Mouse (Mus musculus): ENCODE results near the gene Axin1. TPM values are rescaled to one million over a fixed set of nuclear protein-coding genes. Genes with fewer than 3 reads are reported as not detected.

The Axin1 gene
- 12.8 and 15.4 TPM in 2 replicates for polyA plus RNA-seq (2015; fragmentation: Nextera tagmentation; extraction: Ambion mirVana)

DNA sequence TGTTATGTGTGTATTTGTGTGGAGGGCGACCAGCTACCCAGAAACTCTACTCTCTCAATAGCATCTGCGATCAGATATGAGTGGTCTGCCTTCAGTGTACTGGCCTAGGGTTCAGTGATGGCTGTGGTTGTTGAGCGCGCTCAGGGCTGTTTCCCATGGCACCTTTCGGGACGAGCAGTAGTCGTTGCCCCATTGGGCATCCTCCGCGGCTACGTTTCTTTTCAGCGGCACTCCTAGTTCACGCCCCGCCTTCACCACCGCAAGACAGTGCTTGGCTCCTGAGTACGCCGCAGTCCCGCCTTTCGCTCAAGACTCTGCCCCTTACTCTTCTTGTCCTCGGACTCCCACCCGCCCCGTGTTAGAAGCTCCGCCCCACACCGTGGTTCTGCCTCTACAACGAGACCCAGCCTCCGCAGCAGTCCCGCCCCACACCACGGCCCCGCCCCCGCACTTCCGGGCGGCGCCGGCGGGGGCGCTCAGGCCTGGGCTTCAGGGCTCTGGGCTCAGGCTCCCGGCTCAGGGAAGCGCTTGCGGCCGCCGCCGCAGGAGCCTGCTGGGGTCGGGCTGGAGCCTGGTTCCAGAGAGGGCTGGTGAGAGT is at the start of gene Axin1:
TSS of gene Axin1 (plus strand) at position 450 of the 598 bp plus-strand sequence.

GRCm38 (mm10) chr17:26089905-26090632 is 48.4 kb upstream of the Axin1 start, which contains the start of gene Decr2:
Gene Decr2 (minus strand): TSS chr17:26090337.

GRCm38 (mm10) chr17:26095121-26095740 is 43.3 kb upstream of the Axin1 start, which contains the start of gene Nme4:
Gene Nme4 (minus strand): TSS chr17:26095602.

DNA sequence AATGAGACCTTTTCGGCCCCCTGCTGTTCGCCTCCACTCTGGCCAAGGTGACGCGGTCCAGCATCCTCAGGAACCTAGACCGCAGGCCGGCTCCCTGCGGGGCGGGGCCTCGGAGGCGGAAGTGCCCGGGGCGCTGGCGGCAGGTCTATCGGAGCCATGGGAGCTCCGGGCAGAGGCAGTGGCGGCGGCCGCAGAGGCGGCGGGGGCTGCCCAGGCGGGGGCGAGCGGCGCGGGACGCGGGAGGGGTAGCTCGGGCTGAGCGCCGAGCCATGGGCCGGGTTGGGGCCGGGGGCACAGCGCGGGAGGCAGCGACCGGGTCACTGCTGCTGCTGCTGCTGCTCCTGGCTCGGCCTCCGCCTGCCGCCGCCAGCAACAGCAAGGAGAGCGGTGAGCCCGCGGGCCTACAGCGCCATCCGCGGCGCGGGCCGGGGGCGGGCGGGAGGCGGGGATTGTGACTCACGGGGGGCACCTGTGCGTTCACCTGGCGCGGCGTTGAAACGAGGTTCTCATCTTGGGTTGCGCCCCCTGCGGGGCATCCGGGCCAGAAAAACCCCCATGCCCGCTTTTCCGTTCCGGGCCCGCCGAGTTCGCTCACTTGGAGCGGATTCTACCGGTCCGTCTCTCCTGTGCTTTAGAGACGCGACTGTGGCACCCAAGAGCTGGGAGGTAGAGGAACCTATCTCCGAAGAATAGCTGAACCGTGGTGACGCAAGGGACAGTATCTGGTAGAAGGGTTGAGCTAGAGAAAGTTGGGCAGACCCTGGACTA is 25.1 kb upstream of the Axin1 start, which contains the start of gene Tmem8:
TSS of gene Tmem8 (plus strand) at position 119 of the 768 bp plus-strand sequence.

GRCm38 (mm10) chr17:26123267-26123684 is 15.2 kb upstream of the Axin1 start, which contains the start of gene Mrpl28:
Gene Mrpl28 (plus strand): TSS chr17:26123500.

DNA sequence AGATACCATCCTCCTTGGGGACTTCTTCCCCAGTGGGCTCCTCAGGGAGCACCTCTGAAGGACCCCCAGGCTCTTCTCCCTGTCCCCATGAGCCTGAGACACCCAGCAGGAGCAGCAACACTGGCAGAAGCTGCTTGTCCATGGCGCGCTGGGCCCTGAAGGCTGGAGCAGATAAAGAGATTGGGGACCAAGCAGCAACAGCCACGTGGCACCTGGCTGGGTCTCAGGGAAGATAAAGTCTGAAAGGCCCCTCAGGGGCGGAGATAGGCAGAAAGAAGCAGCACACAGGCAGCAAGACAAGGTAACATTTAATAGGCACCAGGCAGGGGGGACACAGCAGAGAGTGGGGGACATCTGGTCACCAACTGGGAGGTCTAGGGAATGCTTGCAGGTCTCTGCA is 60.4 kb downstream of the Axin1 start, which contains the start of gene Pdia2:
TSS of gene Pdia2 (minus strand) at position 196 of the 400 bp plus-strand sequence.

GRCm38 (mm10) chr17:26202737-26203136 is 64.2 kb downstream of the Axin1 start, which contains the start of gene Rgs11:
Gene Rgs11 (plus strand): TSS chr17:26202951.

DNA sequence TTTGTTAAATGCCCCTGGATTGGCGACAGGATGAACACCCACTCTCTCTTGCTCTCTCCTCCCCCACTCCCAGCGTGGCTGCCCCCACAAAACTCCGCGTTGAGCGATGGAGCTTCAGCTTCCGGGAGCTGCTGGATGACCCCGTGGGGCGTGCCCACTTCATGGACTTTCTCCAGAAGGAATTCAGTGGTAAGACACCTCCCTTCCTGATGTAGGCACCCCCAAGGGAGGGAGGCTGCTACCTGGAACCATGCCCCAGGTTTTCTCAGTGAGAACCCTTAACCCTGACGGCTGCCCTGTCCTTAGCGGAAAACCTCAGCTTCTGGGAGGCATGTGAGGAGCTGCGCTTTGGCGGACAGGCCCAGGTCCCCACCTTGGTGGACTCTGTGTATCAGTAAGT is 69.2 kb downstream of the Axin1 start, which contains the start of gene Arhgdig:
TSS of gene Arhgdig (minus strand) at position 101 of the 400 bp plus-strand sequence.

DNA sequence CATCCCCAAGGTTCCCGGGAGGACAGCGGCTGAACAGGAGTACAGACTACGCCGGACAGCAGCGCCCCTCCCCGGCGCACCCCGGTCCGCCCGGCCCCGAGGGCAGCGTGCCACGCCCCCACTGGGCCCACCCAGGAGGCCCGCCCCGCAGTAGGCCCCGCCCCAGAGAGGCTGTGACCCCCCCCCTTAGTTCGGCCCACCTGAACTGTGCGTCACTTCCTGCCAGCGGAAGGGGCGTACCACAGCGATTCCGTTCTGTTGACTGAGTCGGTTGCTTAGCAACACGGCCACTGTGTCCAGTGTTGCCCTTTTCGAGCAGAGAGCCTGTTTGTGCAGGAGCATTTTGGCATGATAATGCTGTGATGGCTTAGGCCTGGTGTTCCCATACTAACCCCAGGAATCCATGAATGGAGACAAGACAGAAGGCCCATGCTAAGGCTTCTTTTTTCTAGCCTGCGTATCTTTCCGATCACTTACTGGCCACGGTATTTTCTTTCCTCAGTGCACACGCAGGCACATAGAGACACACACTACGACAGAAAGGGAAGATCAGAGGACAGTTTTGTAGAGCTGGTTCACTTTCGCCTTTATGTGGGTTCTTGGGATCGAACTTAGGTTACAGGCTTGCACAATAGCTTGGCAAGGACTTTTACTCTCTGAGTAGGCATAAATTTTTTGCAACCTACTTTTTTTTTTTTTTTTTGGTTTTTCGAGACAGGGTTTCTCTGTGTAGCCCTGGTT is 105.8 kb downstream of the Axin1 start, which contains the start of gene Fam234a:
TSS of gene Fam234a (minus strand) at position 142 of the 741 bp plus-strand sequence.

Other genes starting within 250 kb of the Axin1 start
- gene Rab40c, start 219.0 kb upstream of the Axin1 start, polyA plus RNA-seq (2015; fragmentation: Nextera tagmentation; extraction: Ambion mirVana) = 37.8 and 40.6 TPM in 2 replicates
- gene Pigq, start 193.8 kb upstream of the Axin1 start, polyA plus RNA-seq (2015; fragmentation: Nextera tagmentation; extraction: Ambion mirVana) = 60.7 and 77.8 TPM in 2 replicates
- not detected in 2 replicates for gene Nhlrc4, start 193.7 kb upstream of the Axin1 start, polyA plus RNA-seq (2015; fragmentation: Nextera tagmentation; extraction: Ambion mirVana)
- 0.19 TPM in 1 of 2 replicates, not detected in the other for gene A930017K11Rik, start 186.1 kb upstream of the Axin1 start, polyA plus RNA-seq (2015; fragmentation: Nextera tagmentation; extraction: Ambion mirVana)
- gene Capn15, start 152.9 kb upstream of the Axin1 start, polyA plus RNA-seq (2015; fragmentation: Nextera tagmentation; extraction: Ambion mirVana) = 14.2 and 17.7 TPM in 2 replicates
- 17.1 and 17.8 TPM in 2 replicates for gene Rab11fip3, start 69.1 kb upstream of the Axin1 start, polyA plus RNA-seq (2015; fragmentation: Nextera tagmentation; extraction: Ambion mirVana)
- 38.7 and 44.3 TPM in 2 replicates for gene Decr2, start 48.4 kb upstream of the Axin1 start, polyA plus RNA-seq (2015; fragmentation: Nextera tagmentation; extraction: Ambion mirVana)
- 13.2 TPM in 2 replicates for gene Nme4, start 43.1 kb upstream of the Axin1 start, polyA plus RNA-seq (2015; fragmentation: Nextera tagmentation; extraction: Ambion mirVana)
- gene Tmem8, start 25.4 kb upstream of the Axin1 start, polyA plus RNA-seq (2015; fragmentation: Nextera tagmentation; extraction: Ambion mirVana) = 4.9 and 5.6 TPM in 2 replicates
- 192 and 200 TPM in 2 replicates for gene Mrpl28, start 15.2 kb upstream of the Axin1 start, polyA plus RNA-seq (2015; fragmentation: Nextera tagmentation; extraction: Ambion mirVana)
- gene Pdia2, start 60.4 kb downstream of the Axin1 start, polyA plus RNA-seq (2015; fragmentation: Nextera tagmentation; extraction: Ambion mirVana) = not detected in 2 replicates
- 24.6 and 30.8 TPM in 2 replicates for gene Rgs11, start 64.3 kb downstream of the Axin1 start, polyA plus RNA-seq (2015; fragmentation: Nextera tagmentation; extraction: Ambion mirVana)
- 416 and 433 TPM in 2 replicates for gene Arhgdig, start 69.1 kb downstream of the Axin1 start, polyA plus RNA-seq (2015; fragmentation: Nextera tagmentation; extraction: Ambion mirVana)
- 34.1 and 34.9 TPM in 2 replicates for gene Fam234a, start 105.6 kb downstream of the Axin1 start, polyA plus RNA-seq (2015; fragmentation: Nextera tagmentation; extraction: Ambion mirVana)
- gene Luc7l, start 114.2 kb downstream of the Axin1 start, polyA plus RNA-seq (2015; fragmentation: Nextera tagmentation; extraction: Ambion mirVana) = 70.8 and 77.6 TPM in 2 replicates